Mouse (Mus musculus): ENCODE measurements around the gene Ly6g6d. TPM values are rescaled to one million over a fixed set of nuclear protein-coding genes. Genes with fewer than 3 reads are reported as not detected.

The Ly6g6d gene
- polyA plus RNA-seq, 1 experiment from 2014 or later: 0.68 TPM

Other genes starting within 250 kb of the Ly6g6d start
- 24.9 and 26.2 TPM in 2 replicates for gene Stk19, start 241.1 kb downstream of the Ly6g6d start, polyA plus RNA-seq (2016; fragmentation: Nextera tagmentation; extraction: Ambion mirVana)
- gene Dxo, start 241.0 kb downstream of the Ly6g6d start, polyA plus RNA-seq (2016; fragmentation: Nextera tagmentation; extraction: Ambion mirVana): 70.8 and 81.7 TPM in 2 replicates
- 58.3 and 65.7 TPM in 2 replicates for gene Skiv2l, start 227.9 kb downstream of the Ly6g6d start, polyA plus RNA-seq (2016; fragmentation: Nextera tagmentation; extraction: Ambion mirVana)
- 125 and 134 TPM in 2 replicates for gene Nelfe, start 227.7 kb downstream of the Ly6g6d start, polyA plus RNA-seq (2016; fragmentation: Nextera tagmentation; extraction: Ambion mirVana)
- 1.4 and 3.0 TPM in 2 replicates for gene Cfb, start 215.5 kb downstream of the Ly6g6d start, polyA plus RNA-seq (2016; fragmentation: Nextera tagmentation; extraction: Ambion mirVana)
- gene Zbtb12, start 198.6 kb downstream of the Ly6g6d start, polyA plus RNA-seq (2016; fragmentation: Nextera tagmentation; extraction: Ambion mirVana): 9.3 and 10.8 TPM in 2 replicates
- 0.18 TPM in 1 of 2 replicates, not detected in the other for gene Gm20547, start 196.0 kb downstream of the Ly6g6d start, polyA plus RNA-seq (2016; fragmentation: Nextera tagmentation; extraction: Ambion mirVana)
- gene C2, start 179.8 kb downstream of the Ly6g6d start, polyA plus RNA-seq (2016; fragmentation: Nextera tagmentation; extraction: Ambion mirVana): 0.84 and 1.1 TPM in 2 replicates
- gene Ehmt2, start 179.6 kb downstream of the Ly6g6d start, polyA plus RNA-seq (2016; fragmentation: Nextera tagmentation; extraction: Ambion mirVana): 114 TPM in 2 replicates
- gene Slc44a4, start 163.6 kb downstream of the Ly6g6d start, polyA plus RNA-seq (2016; fragmentation: Nextera tagmentation; extraction: Ambion mirVana): not detected in 2 replicates
- 16.2 and 18.9 TPM in 2 replicates for gene Neu1, start 146.8 kb downstream of the Ly6g6d start, polyA plus RNA-seq (2016; fragmentation: Nextera tagmentation; extraction: Ambion mirVana)
- gene Hspa1b, start 118.8 kb downstream of the Ly6g6d start, polyA plus RNA-seq (2016; fragmentation: Nextera tagmentation; extraction: Ambion mirVana): 0.19 TPM in 1 of 2 replicates, not detected in the other
- gene Gm20481, start 108.2 kb downstream of the Ly6g6d start, polyA plus RNA-seq (2016; fragmentation: Nextera tagmentation; extraction: Ambion mirVana): not detected in 2 replicates
- gene Hspa1a, start 105.9 kb downstream of the Ly6g6d start, polyA plus RNA-seq (2016; fragmentation: Nextera tagmentation; extraction: Ambion mirVana): 1.9 and 2.0 TPM in 2 replicates
- gene Hspa1l, start 105.4 kb downstream of the Ly6g6d start, polyA plus RNA-seq (2016; fragmentation: Nextera tagmentation; extraction: Ambion mirVana): 1.0 and 1.1 TPM in 2 replicates
- gene Lsm2, start 96.2 kb downstream of the Ly6g6d start, polyA plus RNA-seq (2016; fragmentation: Nextera tagmentation; extraction: Ambion mirVana): 222 and 234 TPM in 2 replicates
- gene Vars, start 77.1 kb downstream of the Ly6g6d start, polyA plus RNA-seq (2016; fragmentation: Nextera tagmentation; extraction: Ambion mirVana): 169 and 171 TPM in 2 replicates
- gene Vwa7, start 61.5 kb downstream of the Ly6g6d start, polyA plus RNA-seq (2016; fragmentation: Nextera tagmentation; extraction: Ambion mirVana): 0.10 and 0.13 TPM in 2 replicates
- 3.2 and 3.3 TPM in 2 replicates for gene Sapcd1, start 50.0 kb downstream of the Ly6g6d start, polyA plus RNA-seq (2016; fragmentation: Nextera tagmentation; extraction: Ambion mirVana)
- gene Msh5, start 31.3 kb downstream of the Ly6g6d start, polyA plus RNA-seq (2016; fragmentation: Nextera tagmentation; extraction: Ambion mirVana): 2.9 and 3.4 TPM in 2 replicates
- gene Clic1, start 28.1 kb downstream of the Ly6g6d start, polyA plus RNA-seq (2016; fragmentation: Nextera tagmentation; extraction: Ambion mirVana): 194 and 195 TPM in 2 replicates
- gene Ddah2, start 19.0 kb downstream of the Ly6g6d start, polyA plus RNA-seq (2016; fragmentation: Nextera tagmentation; extraction: Ambion mirVana): 489 and 492 TPM in 2 replicates
- not detected in 2 replicates for gene Ly6g6c, start 12.7 kb downstream of the Ly6g6d start, polyA plus RNA-seq (2016; fragmentation: Nextera tagmentation; extraction: Ambion mirVana)
- gene Mpig6b, start 11.9 kb downstream of the Ly6g6d start, polyA plus RNA-seq (2016; fragmentation: Nextera tagmentation; extraction: Ambion mirVana): 0.68 and 0.76 TPM in 2 replicates
- 1.3 and 2.5 TPM in 2 replicates for gene Ly6g6e, start 1.2 kb downstream of the Ly6g6d start, polyA plus RNA-seq (2016; fragmentation: Nextera tagmentation; extraction: Ambion mirVana)
- gene Ly6g6f, start 7.5 kb upstream of the Ly6g6d start, polyA plus RNA-seq (2016; fragmentation: Nextera tagmentation; extraction: Ambion mirVana): 0.44 and 0.66 TPM in 2 replicates
- 74.5 and 75.3 TPM in 2 replicates for gene Abhd16a, start 11.2 kb upstream of the Ly6g6d start, polyA plus RNA-seq (2016; fragmentation: Nextera tagmentation; extraction: Ambion mirVana)
- not detected in 2 replicates for gene Ly6g5c, start 30.2 kb upstream of the Ly6g6d start, polyA plus RNA-seq (2016; fragmentation: Nextera tagmentation; extraction: Ambion mirVana)
- 1.1 and 1.3 TPM in 2 replicates for gene Ly6g5b, start 37.4 kb upstream of the Ly6g6d start, polyA plus RNA-seq (2016; fragmentation: Nextera tagmentation; extraction: Ambion mirVana)
- gene Gpank1, start 43.4 kb upstream of the Ly6g6d start, polyA plus RNA-seq (2016; fragmentation: Nextera tagmentation; extraction: Ambion mirVana): 22.4 and 23.7 TPM in 2 replicates
- 266 and 270 TPM in 2 replicates for gene Csnk2b, start 44.0 kb upstream of the Ly6g6d start, polyA plus RNA-seq (2016; fragmentation: Nextera tagmentation; extraction: Ambion mirVana)
- gene D17H6S53E, start 48.3 kb upstream of the Ly6g6d start, polyA plus RNA-seq (2016; fragmentation: Nextera tagmentation; extraction: Ambion mirVana): 7.1 and 10.1 TPM in 2 replicates
- gene Apom, start 54.0 kb upstream of the Ly6g6d start, polyA plus RNA-seq (2016; fragmentation: Nextera tagmentation; extraction: Ambion mirVana): 0.61 and 0.70 TPM in 2 replicates
- 70.4 TPM in 2 replicates for gene Bag6, start 57.1 kb upstream of the Ly6g6d start, polyA plus RNA-seq (2016; fragmentation: Nextera tagmentation; extraction: Ambion mirVana)
- 212 and 231 TPM in 2 replicates for gene Prrc2a, start 86.8 kb upstream of the Ly6g6d start, polyA plus RNA-seq (2016; fragmentation: Nextera tagmentation; extraction: Ambion mirVana)
- gene Aif1, start 98.0 kb upstream of the Ly6g6d start, polyA plus RNA-seq (2016; fragmentation: Nextera tagmentation; extraction: Ambion mirVana): 4.7 and 4.9 TPM in 2 replicates
- 5.6 and 6.0 TPM in 2 replicates for gene Lst1, start 110.4 kb upstream of the Ly6g6d start, polyA plus RNA-seq (2016; fragmentation: Nextera tagmentation; extraction: Ambion mirVana)
- 0.49 and 0.64 TPM in 2 replicates for gene Ltb, start 116.4 kb upstream of the Ly6g6d start, polyA plus RNA-seq (2016; fragmentation: Nextera tagmentation; extraction: Ambion mirVana)
- not detected in 2 replicates for gene Tnf, start 123.9 kb upstream of the Ly6g6d start, polyA plus RNA-seq (2016; fragmentation: Nextera tagmentation; extraction: Ambion mirVana)
- not detected in 2 replicates for gene Lta, start 127.3 kb upstream of the Ly6g6d start, polyA plus RNA-seq (2016; fragmentation: Nextera tagmentation; extraction: Ambion mirVana)
- gene Gm16181, start 142.8 kb upstream of the Ly6g6d start, polyA plus RNA-seq (2016; fragmentation: Nextera tagmentation; extraction: Ambion mirVana): 0.45 and 1.1 TPM in 2 replicates
- gene Atp6v1g2, start 155.6 kb upstream of the Ly6g6d start, polyA plus RNA-seq (2016; fragmentation: Nextera tagmentation; extraction: Ambion mirVana): 4.3 and 4.8 TPM in 2 replicates
- 13.3 and 15.5 TPM in 2 replicates for gene Nfkbil1, start 157.7 kb upstream of the Ly6g6d start, polyA plus RNA-seq (2016; fragmentation: Nextera tagmentation; extraction: Ambion mirVana)
- 620 and 638 TPM in 2 replicates for gene Ddx39b, start 163.7 kb upstream of the Ly6g6d start, polyA plus RNA-seq (2016; fragmentation: Nextera tagmentation; extraction: Ambion mirVana)
- gene H2-D1, start 184.7 kb upstream of the Ly6g6d start, polyA plus RNA-seq (2016; fragmentation: Nextera tagmentation; extraction: Ambion mirVana): 17.8 and 18.8 TPM in 2 replicates
- 0.13 TPM in 1 of 2 replicates, not detected in the other for gene H2-Q1, start 242.3 kb upstream of the Ly6g6d start, polyA plus RNA-seq (2016; fragmentation: Nextera tagmentation; extraction: Ambion mirVana)

All from limb, embryonic 12.5 days (tissue).